Mouse (Mus musculus): ENCODE measurements around the gene Uap1l1.

Uap1l1 gene

DNA sequence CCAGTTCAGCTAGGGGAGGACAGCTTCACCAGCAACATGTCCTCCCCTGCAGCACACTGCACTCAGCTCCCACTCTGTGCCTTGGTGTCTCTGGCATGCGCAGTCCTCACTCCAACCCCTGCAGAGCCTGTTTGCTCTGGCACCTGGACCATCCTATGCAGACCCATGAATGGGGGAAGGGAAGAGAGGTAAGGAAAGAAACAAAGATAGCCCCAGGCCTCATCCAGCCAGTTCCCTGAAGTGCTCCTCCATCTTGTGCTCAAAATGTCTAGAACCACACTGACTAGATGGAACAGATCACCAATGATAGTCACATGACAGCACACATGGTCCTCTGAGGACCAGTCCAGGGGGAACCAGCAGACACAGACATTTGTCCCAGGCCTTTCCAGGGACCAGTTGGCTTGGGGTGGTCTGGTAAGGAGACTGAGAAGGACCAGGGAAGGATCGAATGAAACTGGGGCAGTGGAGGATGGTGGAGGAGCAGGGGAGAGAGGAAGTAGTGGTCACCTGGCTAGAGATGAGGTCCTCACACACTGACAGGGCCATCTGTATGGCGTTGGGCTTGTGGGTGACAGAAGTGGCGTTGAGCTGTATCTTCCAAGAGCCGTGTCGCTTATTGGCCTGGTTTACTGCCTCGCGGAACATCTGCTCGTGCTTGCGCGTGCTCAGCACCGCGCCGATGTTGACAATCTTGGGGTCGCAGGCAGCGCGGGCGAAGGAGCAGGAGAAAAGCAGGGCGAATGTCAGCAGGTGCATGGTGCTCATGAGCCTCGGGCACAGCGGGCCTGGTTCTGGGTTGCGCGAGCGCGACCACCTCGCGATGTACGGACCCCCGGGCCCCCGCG is 47.1 kb downstream of the Uap1l1 start:
- DNase-seq (ENCODE audit: low spot score) = no peak

DNA sequence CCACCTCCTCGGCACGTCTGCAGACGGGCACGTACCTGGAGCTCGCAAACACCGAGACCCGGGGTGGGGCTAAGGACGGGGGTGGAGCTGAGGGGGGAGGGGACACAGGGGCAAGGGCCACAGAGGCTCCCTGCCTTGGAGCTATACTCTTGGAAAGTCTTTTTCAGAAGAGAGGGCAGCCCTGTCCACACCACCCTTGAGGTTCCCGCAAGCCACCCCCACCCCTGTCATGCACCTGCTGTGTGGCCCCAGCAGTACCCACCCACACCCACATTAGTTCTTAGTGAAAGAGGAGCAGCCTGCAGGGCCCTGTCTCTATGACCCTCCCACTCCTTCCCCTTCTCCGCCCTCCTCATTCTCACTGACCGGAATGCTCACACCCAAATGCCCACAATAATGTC is 54.0 kb downstream of the Uap1l1 start:
- DNase-seq (ENCODE audit: low spot score) = no peak

DNA sequence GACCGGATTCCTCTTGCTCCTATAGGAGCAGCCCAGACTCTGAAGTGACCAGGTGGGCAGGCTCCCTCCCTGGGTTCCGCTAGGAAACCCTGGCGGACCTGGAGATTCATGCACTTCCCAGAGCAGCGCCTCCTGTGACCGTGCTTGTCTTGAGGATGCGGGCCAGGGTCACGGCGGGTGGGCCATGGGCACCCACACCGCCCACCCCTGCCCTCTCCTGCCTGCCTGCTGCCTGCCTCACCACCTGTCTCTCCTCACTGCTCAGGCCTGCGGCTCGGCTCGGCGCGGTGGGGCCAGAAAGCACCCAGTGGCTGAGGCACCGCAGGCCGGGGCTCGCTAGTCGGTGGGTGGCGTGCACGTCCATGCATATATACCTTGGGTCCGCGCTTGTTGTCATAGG is 54.5 kb downstream of the Uap1l1 start:
- DNase-seq (ENCODE audit: low spot score) = no peak

DNA sequence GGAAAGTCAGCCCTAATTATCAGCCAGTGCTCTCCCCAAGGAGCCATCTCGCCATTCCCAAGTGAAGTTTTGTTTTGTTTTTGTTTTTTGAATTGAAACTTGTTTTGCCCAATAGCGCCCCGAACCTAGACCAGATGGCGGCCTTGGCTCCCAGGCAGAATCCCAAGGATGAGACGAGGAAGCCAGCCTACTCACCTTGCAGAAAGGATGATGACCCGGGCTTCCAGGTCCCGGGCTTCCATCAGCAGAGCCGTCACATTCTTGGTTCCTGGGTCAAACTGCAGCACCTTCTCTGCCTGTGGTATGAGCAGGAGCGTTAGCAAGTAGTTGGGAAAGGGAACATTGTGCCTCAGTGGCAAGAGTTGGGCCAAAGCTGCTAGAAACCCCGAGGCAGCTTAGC is 55.3 kb downstream of the Uap1l1 start:
- DNase-seq (ENCODE audit: low spot score) = no peak
